Mouse (Mus musculus): Measurements from ENCODE around the gene Bco2. TPM values are rescaled to one million over a fixed set of nuclear protein-coding genes. Genes with fewer than 3 reads are reported as not detected.

Bco2 gene
- polyA plus RNA-seq, 1 experiment from 2014 or later: 0.44 TPM

DNA sequence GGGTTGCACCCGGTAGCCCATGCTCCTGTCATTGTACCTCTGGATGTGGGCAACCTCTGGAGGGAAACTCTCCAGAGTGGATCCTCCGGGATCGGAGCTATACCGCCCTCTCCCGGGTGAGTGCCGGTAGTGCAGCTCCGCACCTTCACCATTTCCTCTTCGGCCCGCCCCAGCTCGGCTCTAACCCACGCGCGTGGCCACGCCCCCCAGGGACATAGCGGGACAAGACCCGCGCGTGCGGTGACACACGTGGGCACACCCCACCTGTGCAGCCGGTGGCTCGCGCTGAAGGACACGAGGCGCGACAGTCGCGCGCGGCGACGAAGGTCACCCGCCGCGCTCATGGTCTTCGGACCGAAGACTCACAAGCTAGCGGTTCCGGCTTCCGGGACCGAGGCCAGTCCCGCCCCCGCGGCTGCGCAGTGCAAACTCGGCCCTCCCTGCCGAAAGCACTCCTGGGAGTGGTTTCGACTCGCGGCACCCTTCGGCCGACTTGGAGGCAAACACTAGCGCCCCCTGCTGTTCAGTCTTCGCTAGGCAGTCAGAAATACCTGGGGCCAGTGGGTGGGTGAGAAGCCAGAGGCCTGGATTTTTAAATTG lies 26.6 kb downstream of the Bco2 start, which contains the start of gene Pts:
Pts (minus strand) TSS at position 432 of the 600 bp plus-strand sequence.
- Histone ChIP-seq H3K4me1 (ENCODE audit: control insufficient read depth, insufficient read depth, low read length) (peaks cover 13% of the 10 kb centered on the region), H3K4me2 (ENCODE audit: low read length) (peak within 1 kb of the TSS; percentile 60), H3K27me3 (ENCODE audit: control insufficient read depth, insufficient read depth, low read depth, low read length) (no peaks in the 10 kb centered on the region), H3K9me3 (replicated peaks; ENCODE audit: control insufficient read depth, low read length, poor library complexity, severe bottlenecking) (no peaks in the 10 kb centered on the region), H3K4me3 (ENCODE audit: low read depth, low read length) (peak within 1 kb of the TSS; percentile 69), H3K27ac (ENCODE audit: low read length) (peak within 1 kb of the TSS; percentile 84), H3K9ac (ENCODE audit: low read depth, low read length) (peak within 1 kb of the TSS; percentile 77), H3K36me3 (ENCODE audit: control insufficient read depth, insufficient read depth, low read length) (no peaks in the 10 kb centered on the region)
- peak; percentile 99 for ATAC-seq
- under 1% methylated on average over 54 of the region's 54 CpGs for WGBS

DNA sequence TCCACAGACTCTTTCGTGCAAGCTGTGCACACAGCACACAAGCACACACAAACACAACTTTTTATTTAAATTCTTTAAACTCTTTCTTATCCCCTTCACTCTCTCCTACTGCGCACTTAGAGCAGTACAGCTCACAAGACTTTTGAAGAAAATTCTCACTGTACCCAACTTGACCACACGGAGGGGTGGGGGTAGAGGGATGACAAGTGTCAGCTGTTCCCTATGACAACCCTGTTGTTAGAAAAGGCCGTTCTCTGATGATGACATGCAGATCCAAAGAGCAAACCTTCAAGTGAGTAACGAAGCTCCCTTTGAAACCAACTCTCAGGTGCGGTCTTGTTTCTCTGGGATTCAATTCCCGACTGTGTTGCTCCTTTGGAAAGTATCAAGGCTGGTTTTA lies 27.1 kb downstream of the Bco2 start:
- Histone ChIP-seq H3K4me2 (ENCODE audit: low read length) (peak overlapping the region; percentile 60), H3K4me3 (ENCODE audit: low read depth, low read length) (peak overlapping the region; percentile 69), H3K4me1 (ENCODE audit: control insufficient read depth, insufficient read depth, low read length) (peaks cover 13% of the 10 kb centered on the region), H3K27ac (ENCODE audit: low read length) (peak overlapping the region; percentile 84; the same call in 1 of the 2 replicates), H3K36me3 (ENCODE audit: control insufficient read depth, insufficient read depth, low read length) (no peaks in the 10 kb centered on the region), H3K9ac (ENCODE audit: low read depth, low read length) (peak overlapping the region; percentile 77), H3K9me3 (replicated peaks; ENCODE audit: control insufficient read depth, low read length, poor library complexity, severe bottlenecking) (no peaks in the 10 kb centered on the region), H3K27me3 (ENCODE audit: control insufficient read depth, insufficient read depth, low read depth, low read length) (no peaks in the 10 kb centered on the region)
- peak; percentile 13; the same call in 1 of the 2 replicates for ATAC-seq
- WGBS: 47% methylated on average over 7 of the region's 7 CpGs

DNA sequence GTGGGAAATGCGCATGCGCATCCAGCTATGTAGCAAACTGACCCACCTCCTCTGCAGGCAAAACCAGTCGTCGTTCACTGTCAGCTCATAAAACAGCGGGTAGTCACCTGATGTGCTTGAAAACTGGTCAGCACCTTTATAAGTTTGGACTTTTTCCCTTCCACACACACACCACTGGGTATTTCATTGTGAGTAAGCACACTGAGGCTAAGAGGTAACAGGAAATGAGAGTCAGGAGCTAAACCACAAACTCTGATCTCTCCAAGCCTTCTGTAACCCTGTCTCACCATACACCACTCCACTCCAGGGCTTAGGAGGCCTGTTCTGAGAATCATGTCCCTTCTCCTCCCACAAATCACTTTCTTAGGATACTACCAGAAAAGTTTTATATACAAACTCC lies 29.4 kb downstream of the Bco2 start:
- no peaks in the 10 kb centered on the region for H3K27me3 ChIP-seq (ENCODE audit: control insufficient read depth, insufficient read depth, low read depth, low read length)
- peaks cover 13% of the 10 kb centered on the region for H3K4me1 ChIP-seq (ENCODE audit: control insufficient read depth, insufficient read depth, low read length)
- no peaks in the 10 kb centered on the region for H3K9me3 ChIP-seq (replicated peaks; ENCODE audit: control insufficient read depth, low read length, poor library complexity, severe bottlenecking)
- ATAC-seq: no peak
- no peak overlapping the region for H3K4me2 ChIP-seq (ENCODE audit: low read length)
- H3K9ac ChIP-seq (ENCODE audit: low read depth, low read length): no peak overlapping the region
- H3K27ac ChIP-seq (ENCODE audit: low read length): no peak overlapping the region
- H3K36me3 ChIP-seq (ENCODE audit: control insufficient read depth, insufficient read depth, low read length): no peaks in the 10 kb centered on the region
- no peak overlapping the region for H3K4me3 ChIP-seq (ENCODE audit: low read depth, low read length)
- WGBS: 92% methylated on average over 5 of the region's 5 CpGs

DNA sequence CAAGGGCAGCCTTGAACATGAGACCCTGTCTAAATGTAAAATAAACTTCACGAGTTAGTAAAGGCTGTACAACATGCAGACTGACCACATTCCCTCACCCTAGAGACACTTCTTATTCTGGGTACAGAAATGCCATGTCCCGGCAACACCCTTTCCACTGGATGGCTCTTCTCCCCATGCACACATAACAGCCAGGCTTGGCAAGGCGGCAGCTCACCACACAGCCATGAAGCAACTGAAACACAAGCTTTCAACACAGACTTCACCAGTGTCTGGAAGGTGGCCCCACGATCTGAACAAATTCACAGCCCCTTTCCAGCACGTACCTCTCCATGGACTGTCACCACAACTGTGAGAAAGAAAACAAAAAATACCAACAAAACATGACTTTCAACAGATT lies 30.0 kb downstream of the Bco2 start:
- Histone ChIP-seq H3K27ac (ENCODE audit: low read length) (no peak overlapping the region), H3K27me3 (ENCODE audit: control insufficient read depth, insufficient read depth, low read depth, low read length) (no peaks in the 10 kb centered on the region), H3K9ac (ENCODE audit: low read depth, low read length) (no peak overlapping the region), H3K36me3 (ENCODE audit: control insufficient read depth, insufficient read depth, low read length) (no peaks in the 10 kb centered on the region), H3K4me2 (ENCODE audit: low read length) (no peak overlapping the region), H3K4me1 (ENCODE audit: control insufficient read depth, insufficient read depth, low read length) (peaks cover 13% of the 10 kb centered on the region), H3K4me3 (ENCODE audit: low read depth, low read length) (no peak overlapping the region), H3K9me3 (replicated peaks; ENCODE audit: control insufficient read depth, low read length, poor library complexity, severe bottlenecking) (no peaks in the 10 kb centered on the region)
- no peak for ATAC-seq
- 96% methylated on average over 5 of the region's 5 CpGs for WGBS

DNA sequence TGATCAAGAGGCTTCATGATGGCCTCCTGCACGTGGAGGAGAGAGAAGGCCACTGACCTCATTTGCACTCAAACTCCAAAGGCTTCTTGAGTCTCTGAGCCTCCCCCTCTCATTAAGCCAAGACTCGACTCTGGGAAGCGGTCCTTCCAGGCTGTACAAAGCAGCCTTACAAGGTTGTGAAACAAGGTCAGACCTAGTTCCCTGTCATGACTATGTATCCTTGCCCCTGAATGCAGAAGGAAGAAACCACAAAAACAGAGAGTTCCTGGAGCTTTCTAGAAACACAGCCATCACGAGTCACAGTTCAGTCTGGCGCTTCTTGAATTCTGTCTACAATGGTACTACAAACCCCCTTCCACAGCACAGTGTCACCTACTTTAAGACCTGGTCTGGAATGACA lies 32.4 kb downstream of the Bco2 start:
- 86% methylated on average over 5 of the region's 5 CpGs for WGBS
- Histone ChIP-seq H3K27me3 (ENCODE audit: control insufficient read depth, insufficient read depth, low read depth, low read length) (no peaks in the 10 kb centered on the region), H3K9ac (ENCODE audit: low read depth, low read length) (0 out of 2 replicates have a peak overlapping the region, but pooled peaks have one; percentile 27), H3K4me3 (ENCODE audit: low read depth, low read length) (no peak overlapping the region), H3K4me1 (ENCODE audit: control insufficient read depth, insufficient read depth, low read length) (peaks cover 9% of the 10 kb centered on the region), H3K36me3 (ENCODE audit: control insufficient read depth, insufficient read depth, low read length) (no peaks in the 10 kb centered on the region), H3K4me2 (ENCODE audit: low read length) (no peak overlapping the region), H3K9me3 (replicated peaks; ENCODE audit: control insufficient read depth, low read length, poor library complexity, severe bottlenecking) (no peaks in the 10 kb centered on the region), H3K27ac (ENCODE audit: low read length) (no peak overlapping the region)
- no peak for ATAC-seq

DNA sequence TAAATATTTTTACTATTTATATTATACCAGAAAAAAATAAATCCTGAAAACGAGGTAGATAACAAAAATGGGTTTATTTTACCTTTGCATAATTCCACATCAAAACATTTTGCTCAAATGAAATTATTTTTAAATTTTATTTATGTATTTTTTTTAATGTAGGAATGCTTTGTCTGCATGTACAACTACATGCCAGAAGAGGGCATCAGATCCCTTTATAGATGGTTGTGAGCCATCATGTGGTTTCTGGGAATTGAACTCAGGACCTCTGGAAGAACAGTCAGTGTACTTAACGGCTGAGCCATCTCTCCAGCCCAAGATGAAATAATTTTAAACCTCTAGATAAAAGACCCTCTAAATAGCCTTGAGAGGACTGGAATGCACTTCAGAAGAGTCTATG lies 33.4 kb downstream of the Bco2 start:
- no peak overlapping the region for H3K9ac ChIP-seq (ENCODE audit: low read depth, low read length)
- H3K27ac ChIP-seq (ENCODE audit: low read length): no peak overlapping the region
- H3K4me3 ChIP-seq (ENCODE audit: low read depth, low read length): no peak overlapping the region
- no peaks in the 10 kb centered on the region for H3K9me3 ChIP-seq (replicated peaks; ENCODE audit: control insufficient read depth, low read length, poor library complexity, severe bottlenecking)
- no peaks in the 10 kb centered on the region for H3K4me1 ChIP-seq (ENCODE audit: control insufficient read depth, insufficient read depth, low read length)
- no peak overlapping the region for H3K4me2 ChIP-seq (ENCODE audit: low read length)
- no peaks in the 10 kb centered on the region for H3K36me3 ChIP-seq (ENCODE audit: control insufficient read depth, insufficient read depth, low read length)
- WGBS: 65% methylated on average over 2 of the region's 2 CpGs
- no peaks in the 10 kb centered on the region for H3K27me3 ChIP-seq (ENCODE audit: control insufficient read depth, insufficient read depth, low read depth, low read length)
- no peak for ATAC-seq

DNA sequence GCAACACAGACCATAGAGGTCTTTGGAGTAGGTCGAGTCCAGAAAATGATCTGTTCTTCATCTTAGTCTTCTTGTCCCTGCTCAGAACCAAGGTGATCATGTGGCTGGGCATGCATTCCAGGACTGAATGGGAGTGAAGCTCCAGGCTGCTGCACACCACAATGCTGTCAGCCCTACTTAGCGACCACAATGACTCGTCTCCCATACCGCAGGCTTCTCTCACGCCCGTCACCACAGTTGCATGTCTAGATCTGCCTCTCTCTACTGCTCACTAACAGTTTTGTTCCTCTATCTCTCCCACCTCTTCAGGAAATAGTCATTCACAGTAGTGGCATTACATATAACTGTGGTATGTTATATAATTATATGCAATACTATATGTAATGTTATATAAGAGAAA lies 34.2 kb downstream of the Bco2 start:
- 86% methylated on average over 6 of the region's 6 CpGs for WGBS
- no peaks in the 10 kb centered on the region for H3K4me1 ChIP-seq (ENCODE audit: control insufficient read depth, insufficient read depth, low read length)
- no peaks in the 10 kb centered on the region for H3K36me3 ChIP-seq (ENCODE audit: control insufficient read depth, insufficient read depth, low read length)
- H3K9ac ChIP-seq (ENCODE audit: low read depth, low read length): no peak overlapping the region
- no peak for ATAC-seq
- H3K27ac ChIP-seq (ENCODE audit: low read length): no peak overlapping the region
- no peaks in the 10 kb centered on the region for H3K9me3 ChIP-seq (replicated peaks; ENCODE audit: control insufficient read depth, low read length, poor library complexity, severe bottlenecking)
- H3K4me3 ChIP-seq (ENCODE audit: low read depth, low read length): no peak overlapping the region
- H3K27me3 ChIP-seq (ENCODE audit: control insufficient read depth, insufficient read depth, low read depth, low read length): no peaks in the 10 kb centered on the region
- H3K4me2 ChIP-seq (ENCODE audit: low read length): no peak overlapping the region

DNA sequence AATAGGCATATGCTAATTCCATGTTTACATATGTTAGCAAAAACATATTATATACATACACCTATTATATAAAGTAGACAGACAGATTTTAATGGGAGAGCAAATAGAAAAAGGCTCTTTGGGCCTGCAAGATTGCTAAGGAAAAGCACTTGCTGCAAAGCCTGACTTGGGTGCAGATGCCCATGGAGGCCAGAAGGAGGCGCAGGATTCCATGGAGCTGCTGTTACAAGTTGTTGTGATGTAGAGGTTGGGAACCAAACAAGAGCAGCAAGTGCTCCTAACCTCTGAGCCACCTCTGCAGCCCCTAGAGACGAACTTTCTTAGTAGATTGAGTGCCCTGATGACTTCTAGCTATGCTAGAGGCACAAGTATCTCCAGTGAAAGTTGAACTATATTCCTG lies 36.2 kb downstream of the Bco2 start:
- Histone ChIP-seq H3K27ac (ENCODE audit: low read length) (no peak overlapping the region), H3K4me3 (ENCODE audit: low read depth, low read length) (no peak overlapping the region), H3K9ac (ENCODE audit: low read depth, low read length) (no peak overlapping the region), H3K9me3 (replicated peaks; ENCODE audit: control insufficient read depth, low read length, poor library complexity, severe bottlenecking) (no peaks in the 10 kb centered on the region), H3K4me1 (ENCODE audit: control insufficient read depth, insufficient read depth, low read length) (no peaks in the 10 kb centered on the region), H3K36me3 (ENCODE audit: control insufficient read depth, insufficient read depth, low read length) (no peaks in the 10 kb centered on the region), H3K4me2 (ENCODE audit: low read length) (no peak overlapping the region), H3K27me3 (ENCODE audit: control insufficient read depth, insufficient read depth, low read depth, low read length) (no peaks in the 10 kb centered on the region)
- ATAC-seq: no peak
- 10% methylated on average over 2 of the region's 2 CpGs for WGBS

DNA sequence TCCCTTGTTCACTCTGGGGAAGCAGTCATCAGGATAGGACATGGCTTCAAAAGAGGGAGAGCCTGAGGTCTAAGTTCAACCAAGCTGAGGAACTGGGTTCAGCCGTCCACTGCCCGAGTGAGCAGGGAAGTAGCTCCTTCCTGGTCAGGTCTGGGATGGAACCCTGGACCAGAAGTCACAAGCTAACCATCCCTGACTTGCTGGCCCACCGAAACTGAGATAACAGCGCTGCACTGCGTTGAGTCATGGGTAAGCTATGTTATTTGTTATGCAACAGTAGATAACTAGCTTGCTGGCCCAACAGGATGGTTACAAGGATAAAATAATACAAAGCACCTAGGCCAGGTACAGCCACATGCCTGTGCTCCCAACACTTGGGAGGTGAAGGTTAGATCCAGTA lies 39.5 kb downstream of the Bco2 start:
- WGBS: 84% methylated on average over 5 of the region's 5 CpGs
- no peak for ATAC-seq
- Histone ChIP-seq H3K27ac (ENCODE audit: low read length) (no peak overlapping the region), H3K9me3 (replicated peaks; ENCODE audit: control insufficient read depth, low read length, poor library complexity, severe bottlenecking) (no peaks in the 10 kb centered on the region), H3K27me3 (ENCODE audit: control insufficient read depth, insufficient read depth, low read depth, low read length) (no peaks in the 10 kb centered on the region), H3K9ac (ENCODE audit: low read depth, low read length) (no peak overlapping the region), H3K4me1 (ENCODE audit: control insufficient read depth, insufficient read depth, low read length) (no peaks in the 10 kb centered on the region), H3K36me3 (ENCODE audit: control insufficient read depth, insufficient read depth, low read length) (no peaks in the 10 kb centered on the region), H3K4me2 (ENCODE audit: low read length) (no peak overlapping the region), H3K4me3 (ENCODE audit: low read depth, low read length) (no peak overlapping the region)
